Comparison of ENCODE assay signal across 8 mouse cellular contexts in genomic region chr16:30512375-30513049, GRCm38 (mm10). TPM values are rescaled to one million over a fixed set of nuclear protein-coding genes. Genes with fewer than 3 reads are reported as not detected.
DNase-seq lines count a peak whose midpoint lies in the region; ATAC-seq and TF ChIP-seq lines count a peak whose summit lies in the region.

No protein-coding gene starts in this region.

- no peak for DNase-seq in hindbrain, postnatal 0 days (ENCODE audit: low spot score)
- DNase-seq in hindbrain, embryonic 11.5 days (ENCODE audit: low spot score), result no peak
- DNase-seq in adrenal gland, adult 8-10 months, result peak; percentile 75
- DNase-seq in liver, postnatal 0 days, result peak; percentile 58
- no peak for DNase-seq in midbrain, embryonic 10.5 days (ENCODE audit: low spot score)
- no peak for DNase-seq in cerebellum, adult 2 months
- no peak for DNase-seq in layer of hippocampus, postnatal 10 days (ENCODE audit: low spot score in 2 of 2)

- no peaks in the 10 kb centered on the region for H3K27me3 ChIP-seq in hindbrain, postnatal 0 days (ENCODE audit: insufficient read depth, low read length)
- no peaks in the 10 kb centered on the region; the same call in 1 of the 2 replicates for H3K27me3 ChIP-seq in hindbrain, embryonic 11.5 days (ENCODE audit: control insufficient read depth, insufficient read depth, low read length)
- no peaks in the 10 kb centered on the region for H3K27me3 ChIP-seq in intestine, embryonic 15.5 days (replicated peaks)
- H3K27me3 ChIP-seq in liver, postnatal 0 days (ENCODE audit: insufficient read depth, low read length), result no peaks in the 10 kb centered on the region
- H3K27me3 ChIP-seq in midbrain, embryonic 10.5 days (ENCODE audit: low read depth, poor library complexity, severe bottlenecking), result peaks cover 10% of the 10 kb centered on the region
- H3K27me3 ChIP-seq in cerebellum, adult 2 months (ENCODE audit: control insufficient read depth, insufficient read depth, low read length), result no peaks in the 10 kb centered on the region

- no peak for TF ChIP-seq CTCF in hindbrain, postnatal 0 days (IDR thresholded peaks at IDR 0.05; ENCODE audit: low read depth)
- TF ChIP-seq CTCF in liver, postnatal 0 days (IDR thresholded peaks at IDR 0.05; ENCODE audit: low read depth), result no peak
- no peak for TF ChIP-seq CTCF in cerebellum, adult 2 months (IDR thresholded peaks at IDR 0.05; ENCODE audit: borderline replicate concordance, insufficient read depth, low read depth, low read length)

- 59% methylated on average over 8 of the region's 8 CpGs for WGBS in hindbrain, postnatal 0 days
- 59% methylated on average over 8 of the region's 8 CpGs for WGBS in hindbrain, embryonic 11.5 days
- 38% methylated on average over 8 of the region's 8 CpGs for WGBS in intestine, embryonic 15.5 days
- 48% methylated on average over 8 of the region's 8 CpGs for WGBS in liver, postnatal 0 days (ENCODE audit: insufficient replicate concordance)
- WGBS in midbrain, embryonic 10.5 days, result 59% methylated on average over 8 of the region's 8 CpGs
- 78% methylated on average over 8 of the region's 8 CpGs for WGBS in cerebellum, adult 2 months

- H3K9ac ChIP-seq in hindbrain, postnatal 0 days (replicated peaks; ENCODE audit: low read length), result 0 out of 2 replicates have a peak overlapping the region, but pooled peaks have one; percentile 13
- H3K9ac ChIP-seq in hindbrain, embryonic 11.5 days (ENCODE audit: low read depth, low read length), result no peak overlapping the region
- no peak overlapping the region; the same call in 1 of the 2 replicates for H3K9ac ChIP-seq in intestine, embryonic 15.5 days
- H3K9ac ChIP-seq in liver, postnatal 0 days (replicated peaks), result no peak overlapping the region

- H3K27ac ChIP-seq in hindbrain, postnatal 0 days, result no peak overlapping the region
- H3K27ac ChIP-seq in hindbrain, embryonic 11.5 days (ENCODE audit: low read depth, low read length), result no peak overlapping the region
- H3K27ac ChIP-seq in intestine, embryonic 15.5 days, result 0 out of 2 replicates have a peak overlapping the region, but pooled peaks have one; percentile 27
- peak overlapping the region; percentile 55; the same call in 1 of the 2 replicates for H3K27ac ChIP-seq in liver, postnatal 0 days (ENCODE audit: low read depth)
- H3K27ac ChIP-seq in midbrain, embryonic 10.5 days (replicated peaks), result no peak overlapping the region
- no peak overlapping the region for H3K27ac ChIP-seq in cerebellum, adult 2 months (ENCODE audit: insufficient read depth, low read length)

- no peaks in the 10 kb centered on the region for H3K9me3 ChIP-seq in hindbrain, postnatal 0 days (ENCODE audit: low read length)
- no peaks in the 10 kb centered on the region for H3K9me3 ChIP-seq in hindbrain, embryonic 11.5 days (ENCODE audit: control insufficient read depth, low read length)
- no peaks in the 10 kb centered on the region for H3K9me3 ChIP-seq in intestine, embryonic 15.5 days
- H3K9me3 ChIP-seq in liver, postnatal 0 days (ENCODE audit: low read length), result no peaks in the 10 kb centered on the region
- H3K9me3 ChIP-seq in midbrain, embryonic 10.5 days (replicated peaks), result no peaks in the 10 kb centered on the region

- H3K36me3 ChIP-seq in hindbrain, postnatal 0 days (ENCODE audit: insufficient read depth, low read length), result 0 out of 2 replicates have a peak, but pooled peaks cover 6% of the 10 kb centered on the region
- no peaks in the 10 kb centered on the region for H3K36me3 ChIP-seq in hindbrain, embryonic 11.5 days (ENCODE audit: control insufficient read depth, insufficient read depth, low read length)
- H3K36me3 ChIP-seq in intestine, embryonic 15.5 days, result no peaks in the 10 kb centered on the region
- H3K36me3 ChIP-seq in liver, postnatal 0 days (replicated peaks; ENCODE audit: insufficient read depth, low read length), result no peaks in the 10 kb centered on the region
- peaks cover 31% of the 10 kb centered on the region for H3K36me3 ChIP-seq in midbrain, embryonic 10.5 days

- peaks cover 15% of the 10 kb centered on the region for H3K4me1 ChIP-seq in hindbrain, postnatal 0 days (ENCODE audit: insufficient read depth, low read length)
- H3K4me1 ChIP-seq in hindbrain, embryonic 11.5 days (replicated peaks; ENCODE audit: control insufficient read depth, insufficient read depth, low read length), result no peaks in the 10 kb centered on the region
- peaks cover 15% of the 10 kb centered on the region for H3K4me1 ChIP-seq in intestine, embryonic 15.5 days (replicated peaks)
- peaks cover 23% of the 10 kb centered on the region for H3K4me1 ChIP-seq in liver, postnatal 0 days (ENCODE audit: insufficient read depth)
- H3K4me1 ChIP-seq in midbrain, embryonic 10.5 days, result peaks cover 25% of the 10 kb centered on the region
- peaks cover 3% of the 10 kb centered on the region; the same call in 1 of the 2 replicates for H3K4me1 ChIP-seq in cerebellum, adult 2 months (ENCODE audit: control insufficient read depth, insufficient read depth, low read length)

- no peak overlapping the region for H3K4me2 ChIP-seq in hindbrain, postnatal 0 days (ENCODE audit: low read depth, low read length)
- no peak overlapping the region for H3K4me2 ChIP-seq in hindbrain, embryonic 11.5 days (replicated peaks; ENCODE audit: low read depth, low read length)
- no peak overlapping the region for H3K4me2 ChIP-seq in intestine, embryonic 15.5 days (replicated peaks)
- H3K4me2 ChIP-seq in liver, postnatal 0 days (ENCODE audit: low read depth, low read length), result peak overlapping the region; percentile 86

- no peak for ATAC-seq in hindbrain, postnatal 0 days
- ATAC-seq in hindbrain, embryonic 11.5 days (ENCODE audit: low FRiP score), result no peak
- ATAC-seq in intestine, embryonic 15.5 days, result peak; percentile 64
- ATAC-seq in liver, postnatal 0 days, result peak; percentile 43

- no peak for TF ChIP-seq POLR2A in cerebellum, adult 2 months (IDR thresholded peaks at IDR 0.05; ENCODE audit: borderline replicate concordance, insufficient read depth, low read length)

- H3K4me3 ChIP-seq in hindbrain, postnatal 0 days (ENCODE audit: low read length), result no peak overlapping the region
- H3K4me3 ChIP-seq in hindbrain, embryonic 11.5 days (ENCODE audit: low read depth, low read length), result no peak overlapping the region
- H3K4me3 ChIP-seq in intestine, embryonic 15.5 days (replicated peaks), result no peak overlapping the region
- no peak overlapping the region for H3K4me3 ChIP-seq in liver, postnatal 0 days (ENCODE audit: low read depth, low read length)
- H3K4me3 ChIP-seq in midbrain, embryonic 10.5 days, result no peak overlapping the region
- no peak overlapping the region for H3K4me3 ChIP-seq in cerebellum, adult 2 months (replicated peaks; ENCODE audit: insufficient read depth, low read depth, low read length)

- no peak for TF ChIP-seq EP300 in liver, postnatal 0 days (IDR thresholded peaks at IDR 0.05; ENCODE audit: low read depth)

RNA-seq across cellular contexts. Expression of gene Tmem44, which starts 38.1 kb away (rescaled TPM):
- 83.9 and 92.9 TPM in 2 replicates for total RNA-seq in hindbrain, postnatal 0 days (2014; rRNA removed)
- polyA plus RNA-seq in hindbrain, postnatal 0 days (2015; fragmentation: Nextera tagmentation; extraction: Ambion mirVana), result 41.8 and 44.6 TPM in 2 replicates
- polyA plus RNA-seq in hindbrain, embryonic 11.5 days (2014; fragmentation: Nextera tagmentation; extraction: Ambion mirVana), result 30.9 and 32.0 TPM in 2 replicates
- total RNA-seq in adrenal gland, adult 8-10 months (2022), result 1 to 10 TPM; 3.7 to 9.3 (median 5.8) TPM
- polyA plus RNA-seq in intestine, embryonic 15.5 days (2015; fragmentation: Nextera tagmentation; extraction: Ambion mirVana), result 9.1 and 10.0 TPM in 2 replicates
- polyA plus RNA-seq in liver, postnatal 0 days (2015; fragmentation: Nextera tagmentation; extraction: Ambion mirVana), result 0.73 and 0.89 TPM in 2 replicates
- polyA plus RNA-seq in midbrain, embryonic 10.5 days (2016; fragmentation: Nextera tagmentation; extraction: Ambion mirVana), result 21.6 and 33.2 TPM in 2 replicates
- 17.4 and 20.8 TPM in 2 replicates for polyA plus RNA-seq in cerebellum, adult 2 months (2012; rRNA removed)
- 10 to 100 TPM; 55.9 to 61.6 TPM for total RNA-seq in layer of hippocampus, postnatal 10 days (2021)

Comparison
In these comparisons a context has a peak if more than half of its experiments do, and no peak if none do; other contexts are left out.
1. ATAC-seq: peak in intestine, embryonic 15.5 days (single experiment) and liver, postnatal 0 days (single experiment); none in hindbrain, postnatal 0 days (single experiment) and hindbrain, embryonic 11.5 days (single experiment).
2. DNase-seq: peak in adrenal gland, adult 8-10 months (single experiment) and liver, postnatal 0 days (single experiment); none in hindbrain, postnatal 0 days (single experiment), hindbrain, embryonic 11.5 days (single experiment), midbrain, embryonic 10.5 days (single experiment), cerebellum, adult 2 months (0 of 2) and layer of hippocampus, postnatal 10 days (0 of 2).
3. H3K27ac ChIP-seq: peak in intestine, embryonic 15.5 days (single experiment) and liver, postnatal 0 days (single experiment); none in hindbrain, postnatal 0 days (single experiment), hindbrain, embryonic 11.5 days (single experiment), midbrain, embryonic 10.5 days (single experiment) and cerebellum, adult 2 months (single experiment).